Mouse (Mus musculus) cortical plate, adult 2 months (tissue): Measurements from ENCODE around the gene F830045P16Rik.

Experiments used
- CTCF ChIP-seq: fragments of 200-500 bp; IDR thresholded peaks from 2 replicates; pipeline ENCODE4 v1.5.1; 2011; ENCODE audit warnings: mild to moderate bottlenecking, control low read depth, low read length; ENCODE audit not compliant: insufficient read depth; ENCODE audit errors: extremely low read depth
- POLR2A ChIP-seq: fragments of 200-500 bp; IDR thresholded peaks from 2 replicates; pipeline ENCODE4 v1.6.1; 2011; ENCODE audit warnings: mild to moderate bottlenecking, low read length, control low read depth; ENCODE audit not compliant: insufficient read depth; ENCODE audit errors: extremely low read depth

DNA sequence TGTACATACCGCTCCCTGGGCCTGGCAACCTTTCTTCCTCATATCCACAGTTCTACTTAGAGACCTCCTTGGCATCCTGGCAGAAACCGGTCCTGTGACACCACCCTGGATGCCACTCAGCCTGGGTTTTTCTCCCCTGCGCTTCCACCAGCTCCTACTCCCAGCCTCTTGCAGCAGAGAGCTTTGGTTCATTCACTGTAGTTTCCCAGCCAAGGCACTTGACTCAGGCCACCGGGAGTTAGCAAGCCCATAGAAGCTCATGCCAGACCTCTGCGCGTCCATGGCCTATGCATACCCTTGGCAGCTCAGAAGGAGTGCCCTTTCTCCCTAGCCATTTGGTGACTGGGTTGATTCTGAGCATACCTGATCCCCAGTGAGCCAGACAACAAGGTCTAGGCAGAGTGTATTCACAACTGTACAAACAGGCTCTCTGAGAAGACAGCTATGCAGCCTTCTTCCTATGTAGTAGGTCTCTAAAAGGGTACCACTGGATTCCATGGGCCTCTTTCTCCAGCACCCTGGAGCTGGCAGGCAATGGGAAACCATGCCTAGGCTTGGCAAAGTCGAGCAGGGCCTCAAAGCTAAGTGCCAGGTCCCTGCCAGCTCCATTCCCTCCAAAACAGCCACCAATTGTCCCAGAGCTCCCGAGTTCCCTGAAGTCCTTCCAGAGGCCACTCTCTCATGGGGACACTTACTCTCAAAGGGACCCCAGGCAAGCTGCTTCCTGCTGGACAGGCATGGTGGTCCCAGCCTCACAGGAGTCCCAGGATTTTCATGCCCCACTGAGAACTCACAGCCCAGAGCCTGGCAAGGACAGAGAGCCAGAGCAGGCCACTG, 40.4 kb upstream of the F830045P16Rik start:
- no peak for TF ChIP-seq POLR2A
- no peak for TF ChIP-seq CTCF
